Mouse (Mus musculus) frontal cortex, adult 2 months (tissue): ENCODE results near the gene Rgs16. TPM values are rescaled to one million over a fixed set of nuclear protein-coding genes. Genes with fewer than 3 reads are reported as not detected.
"Not testable (repeated sequence)": the region's sequence is repeated elsewhere in the genome, so short reads cannot be mapped to it uniquely, and the experiment has no call there.

ENCODE experiments used
- DNase-seq, 2 experiments: peaks; one replicate each; pipeline ENCODE4 v3.0.0; 2022; ENCODE audit warnings: low spot score in 1 of 2; ENCODE audit errors: extremely low spot score in 1 of 2
- polyA plus RNA-seq: library from polyadenylated mRNA; depleted of rRNA; stranded (reverse); fragments of >200 nt; gene quantifications from 2 replicates; pipeline ENCODE4 v1.2.3, GENCODE M21; 2012

Gene Rgs16
- polyA plus RNA-seq, 1 experiment = 9.4 TPM

GRCm38 (mm10) chr1:153748549-153748948 is 8.4 kb downstream of the Rgs16 start:
- DNase-seq = no peak

- peak in 1 of 2 experiments; percentile 79 for DNase-seq
Measured at GRCm38 (mm10) chr1:153749211-153749801, 9.2 kb downstream of the Rgs16 start, which contains the start of gene Rnasel. TSS of gene Rnasel (plus strand) at chr1:153749426.

GRCm38 (mm10) chr1:153750054-153750453 is 9.9 kb downstream of the Rgs16 start:
- DNase-seq = no peak

- DNase-seq = peak in 1 of 2 experiments; percentile 50
Measured at GRCm38 (mm10) chr1:153751763-153752301, 11.7 kb downstream of the Rgs16 start.

- no peak for DNase-seq
Measured at GRCm38 (mm10) chr1:153752521-153752920, 12.4 kb downstream of the Rgs16 start.

- no peak for DNase-seq
Measured at GRCm38 (mm10) chr1:153753725-153754464, 13.7 kb downstream of the Rgs16 start.

- DNase-seq = no peak
Measured at GRCm38 (mm10) chr1:153764136-153764535, 24.0 kb downstream of the Rgs16 start.

GRCm38 (mm10) chr1:153766298-153766697 is 26.1 kb downstream of the Rgs16 start:
- DNase-seq = no peak

GRCm38 (mm10) chr1:153767281-153767680 is 27.1 kb downstream of the Rgs16 start:
- no peak for DNase-seq

GRCm38 (mm10) chr1:153768465-153768864 is 28.3 kb downstream of the Rgs16 start:
- DNase-seq = no peak

- DNase-seq = not testable (repeated sequence)
Measured at GRCm38 (mm10) chr1:153769571-153769970, 29.4 kb downstream of the Rgs16 start.

GRCm38 (mm10) chr1:153769998-153770775 is 30.0 kb downstream of the Rgs16 start:
- no peak for DNase-seq

- no peak for DNase-seq
Measured at GRCm38 (mm10) chr1:153770776-153771167, 30.6 kb downstream of the Rgs16 start.

- DNase-seq = no peak
Measured at GRCm38 (mm10) chr1:153775174-153775573, 35.0 kb downstream of the Rgs16 start.

- DNase-seq = no peak
Measured at GRCm38 (mm10) chr1:153776257-153776656, 36.1 kb downstream of the Rgs16 start.

GRCm38 (mm10) chr1:153778205-153778604 is 38.1 kb downstream of the Rgs16 start:
- no peak for DNase-seq

GRCm38 (mm10) chr1:153783339-153783738 is 43.2 kb downstream of the Rgs16 start:
- no peak for DNase-seq

- DNase-seq = no peak
Measured at GRCm38 (mm10) chr1:153785608-153786007, 45.5 kb downstream of the Rgs16 start.

- DNase-seq = no peak
Measured at GRCm38 (mm10) chr1:153790708-153791107, 50.6 kb downstream of the Rgs16 start.

GRCm38 (mm10) chr1:153794241-153794640 is 54.1 kb downstream of the Rgs16 start:
- no peak for DNase-seq
